Mouse (Mus musculus) frontal cortex, adult (tissue): Measurements from ENCODE around the gene Adamts4.
"Not testable (repeated sequence)": the region's sequence is repeated elsewhere in the genome, so short reads cannot be mapped to it uniquely, and the experiment has no call there.

Source experiments
- ATAC-seq: cut with Nextera tagmentation; 2 replicates; pipeline ENCODE4 v1.9.2; 2017; ENCODE audit warnings: mild to moderate bottlenecking, moderate library complexity, mixed read lengths; ENCODE audit not compliant: low TSS enrichment

Gene Adamts4

DNA sequence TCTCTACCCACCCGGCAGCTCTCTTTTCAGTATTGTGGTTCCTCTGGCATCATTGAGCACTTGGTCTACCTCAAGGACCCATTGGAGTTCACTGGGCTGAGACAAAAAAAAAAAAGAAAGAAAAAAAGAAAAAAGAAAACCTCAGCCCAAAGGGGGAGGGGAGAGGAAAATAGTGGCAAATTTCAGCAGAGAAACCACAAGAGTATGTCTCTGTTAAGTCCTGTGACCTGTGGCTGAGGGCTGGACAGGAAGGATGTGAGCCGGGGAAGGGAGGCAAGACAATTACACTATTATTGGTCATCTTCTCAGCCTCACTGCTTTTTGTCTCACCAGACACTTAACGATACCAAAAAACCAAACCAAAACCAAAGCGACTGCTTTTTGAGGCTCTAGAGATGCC is 18.4 kb upstream of the Adamts4 start:
- no peak for ATAC-seq

DNA sequence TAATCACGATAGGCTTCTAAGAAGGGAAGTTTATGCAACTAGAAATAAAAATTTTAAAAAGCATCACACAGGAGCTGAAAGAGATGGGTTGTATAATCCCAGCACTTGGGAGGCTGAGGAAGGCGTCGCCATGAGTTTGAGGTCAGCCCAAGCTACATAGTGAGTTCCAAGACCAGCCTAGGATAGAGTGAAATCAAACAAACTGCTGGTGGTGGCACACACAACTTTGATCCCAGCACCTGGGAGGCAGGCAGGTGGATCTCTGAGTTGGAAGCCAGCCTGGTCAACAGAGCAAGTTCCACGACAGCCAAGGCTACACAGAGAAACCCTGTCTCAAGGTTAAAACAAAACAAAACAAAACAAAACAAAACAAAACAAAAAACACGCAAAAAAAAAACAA is 17.9 kb upstream of the Adamts4 start:
- no peak for ATAC-seq

DNA sequence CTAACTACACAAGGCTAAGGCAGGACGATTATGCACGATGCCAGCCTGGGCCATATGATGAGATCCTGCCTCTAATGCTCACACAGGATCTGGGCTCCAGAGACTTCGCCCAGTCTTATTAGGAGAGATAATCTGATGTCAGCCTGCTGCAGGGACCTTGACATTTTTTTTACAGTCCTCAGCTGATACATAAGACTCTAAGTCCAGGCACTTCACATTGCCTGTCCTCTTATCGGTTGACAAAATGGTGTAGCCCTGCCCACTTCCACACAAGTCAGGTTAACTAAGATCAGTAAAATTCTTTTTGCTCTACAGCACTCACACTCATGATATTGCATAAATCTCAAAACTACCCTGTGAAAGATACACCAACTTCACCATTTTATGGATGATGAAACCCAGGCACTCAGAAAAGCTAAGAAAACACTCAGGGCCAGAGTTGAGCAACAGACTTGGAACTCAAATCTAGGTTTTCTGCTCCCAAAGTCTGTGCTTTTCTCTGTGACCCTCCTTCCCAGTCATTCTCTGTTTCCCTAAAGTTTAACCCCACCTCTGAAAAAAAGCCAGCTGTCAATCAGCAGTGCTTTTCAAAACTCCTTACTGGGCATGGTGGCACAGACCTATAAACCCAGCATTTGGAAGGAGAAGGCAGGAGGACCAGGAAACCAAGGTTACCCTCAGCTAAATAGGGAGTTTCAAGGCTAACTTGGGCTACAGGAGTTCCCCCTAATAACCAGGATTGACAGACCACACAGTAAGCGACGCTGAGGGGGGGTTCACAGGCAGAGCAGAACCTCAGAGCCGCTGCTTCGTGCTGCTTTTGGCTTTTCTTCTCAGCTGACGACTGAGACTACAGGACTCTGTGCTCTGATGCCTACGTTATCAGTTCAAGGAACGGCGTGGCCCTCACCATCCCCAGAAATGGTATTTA is 17.2 kb upstream of the Adamts4 start:
- no peak for ATAC-seq

DNA sequence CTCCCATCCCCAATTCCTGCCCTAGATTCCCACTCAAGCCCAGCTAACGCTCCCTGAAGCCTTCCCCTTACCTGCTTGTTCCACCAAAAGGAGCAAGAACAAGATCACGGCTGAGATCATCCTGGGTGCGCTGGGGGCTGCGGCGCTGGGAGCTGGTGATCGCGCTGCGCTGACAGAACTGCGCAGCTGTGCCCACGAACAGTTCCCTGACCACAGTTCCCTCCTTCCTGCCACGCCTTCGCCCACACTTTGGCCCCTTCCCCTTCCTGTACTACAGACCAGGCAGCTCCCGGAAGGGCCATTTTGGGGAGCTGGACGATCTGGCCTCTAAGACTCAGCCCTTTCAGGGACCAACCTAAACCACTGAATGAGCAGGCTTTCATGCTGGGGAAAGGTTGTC is 16.1 kb upstream of the Adamts4 start, which contains the start of gene Fcer1g:
Gene Fcer1g, minus strand, starts transcription at position 240 of the 400 bp plus-strand sequence.
- ATAC-seq = no peak

DNA sequence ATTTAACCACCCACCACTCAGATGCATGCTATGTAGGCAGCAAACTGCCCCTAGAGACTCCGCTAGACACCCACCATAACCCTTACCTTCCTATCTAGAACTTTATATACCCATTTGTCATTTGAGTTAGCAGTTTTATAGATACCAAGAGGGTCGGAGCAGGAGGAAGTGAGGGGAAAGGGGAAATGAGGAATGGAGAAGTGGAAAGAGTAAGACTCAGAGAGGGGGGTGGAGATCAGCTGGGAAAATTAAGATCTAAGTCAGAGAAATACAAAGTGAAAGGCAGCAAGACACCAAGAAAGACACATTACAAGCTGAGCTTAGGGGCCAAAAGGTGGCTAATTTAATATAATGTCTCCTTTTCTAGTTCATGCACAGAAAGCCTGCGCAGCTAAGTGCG is 15.7 kb upstream of the Adamts4 start:
- ATAC-seq = no peak

DNA sequence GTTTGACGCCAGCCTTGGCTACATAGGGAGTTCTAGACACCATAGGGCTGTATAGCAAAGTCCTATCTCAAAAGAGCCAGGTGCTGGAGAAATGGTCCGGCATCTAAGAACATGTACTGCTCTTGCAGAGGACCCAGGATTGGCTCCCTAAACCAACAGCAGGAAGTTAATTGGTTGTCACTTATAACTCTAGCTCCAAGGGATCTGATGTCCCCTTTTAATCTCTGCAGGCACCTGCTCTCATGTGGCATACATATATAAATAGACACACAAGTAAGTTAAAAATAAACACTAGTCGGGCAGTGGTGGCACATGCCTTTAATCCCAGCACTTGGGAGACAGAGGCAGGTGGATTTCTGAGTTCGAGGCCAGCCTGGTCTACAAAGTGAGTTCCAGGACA is 14.4 kb upstream of the Adamts4 start:
- no peak for ATAC-seq

DNA sequence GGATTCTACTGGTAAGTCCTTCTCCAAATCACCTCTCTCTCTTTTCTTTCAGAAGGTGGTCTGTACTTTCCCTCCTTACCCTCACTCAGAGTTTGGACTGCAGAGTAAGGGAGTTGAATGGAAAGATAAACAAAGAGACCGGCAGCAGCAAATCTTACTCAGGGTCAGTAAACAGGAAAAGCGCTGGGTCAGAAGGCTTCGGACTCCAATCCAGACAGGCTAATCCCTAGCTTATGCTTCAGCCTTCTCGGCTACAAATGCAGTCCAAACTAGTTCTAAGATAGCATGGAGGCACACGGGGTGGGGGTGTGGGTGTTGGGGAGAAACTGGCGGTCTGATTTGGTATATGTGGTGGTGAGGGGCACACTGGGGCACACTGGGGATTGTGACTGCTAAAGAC is 12.8 kb upstream of the Adamts4 start:
- ATAC-seq = no peak

DNA sequence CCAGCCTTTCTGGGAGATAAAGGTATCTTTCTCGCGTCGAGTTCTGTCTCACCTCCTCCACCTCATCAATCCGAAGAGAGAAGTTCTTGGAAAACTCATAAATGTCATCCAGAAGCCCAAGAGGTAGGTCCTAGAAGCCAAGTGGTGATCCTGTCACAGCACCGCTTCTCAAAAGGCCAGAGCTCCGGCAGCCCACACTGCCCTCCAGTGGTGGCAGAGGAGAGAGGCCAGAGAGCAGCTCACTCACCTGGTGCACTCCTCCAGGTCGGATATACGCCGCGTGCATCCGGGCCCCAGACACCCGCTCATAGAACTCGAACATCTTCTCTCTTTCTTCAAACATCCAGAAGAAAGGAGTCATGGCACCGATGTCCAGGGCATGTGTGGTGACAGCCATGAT is 11.8 kb upstream of the Adamts4 start:
- peak; percentile 56; the same call in 1 of the 2 replicates for ATAC-seq

DNA sequence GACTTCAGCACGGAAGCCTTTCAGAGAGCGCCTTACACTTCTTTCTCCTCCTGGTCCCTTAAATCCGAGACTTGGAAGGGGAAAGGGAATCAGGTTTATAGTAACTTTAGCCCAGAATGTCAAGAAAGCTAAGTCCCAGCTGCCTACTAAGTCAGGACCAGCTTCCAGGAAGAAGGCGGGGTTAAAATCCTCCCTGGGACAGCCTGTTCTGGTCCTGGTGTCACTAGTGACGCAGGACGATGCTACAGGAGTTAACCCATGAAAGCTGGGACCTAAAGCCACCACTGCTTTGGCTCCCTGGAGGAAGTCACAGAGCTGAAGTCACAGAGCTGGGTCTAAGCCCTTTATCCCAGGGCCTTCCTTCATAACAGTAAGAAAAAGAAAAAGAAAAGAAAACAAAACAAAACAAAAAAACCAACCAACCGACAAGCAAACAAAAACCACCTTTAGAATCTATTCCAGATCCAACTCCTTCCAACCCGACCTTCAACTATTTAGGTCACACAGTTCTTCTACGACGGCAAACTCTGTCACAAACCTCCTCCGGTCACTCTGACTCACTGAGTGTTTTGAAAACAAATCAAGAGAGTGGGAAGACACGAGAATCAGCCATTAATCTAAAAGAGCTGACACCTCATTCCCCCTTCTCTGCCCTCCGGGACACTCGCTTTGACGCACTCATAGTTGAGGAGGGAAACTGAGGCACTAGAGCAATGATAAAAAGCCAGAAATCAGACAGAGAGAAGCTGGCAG is 10.1 kb upstream of the Adamts4 start:
- no peak for ATAC-seq

DNA sequence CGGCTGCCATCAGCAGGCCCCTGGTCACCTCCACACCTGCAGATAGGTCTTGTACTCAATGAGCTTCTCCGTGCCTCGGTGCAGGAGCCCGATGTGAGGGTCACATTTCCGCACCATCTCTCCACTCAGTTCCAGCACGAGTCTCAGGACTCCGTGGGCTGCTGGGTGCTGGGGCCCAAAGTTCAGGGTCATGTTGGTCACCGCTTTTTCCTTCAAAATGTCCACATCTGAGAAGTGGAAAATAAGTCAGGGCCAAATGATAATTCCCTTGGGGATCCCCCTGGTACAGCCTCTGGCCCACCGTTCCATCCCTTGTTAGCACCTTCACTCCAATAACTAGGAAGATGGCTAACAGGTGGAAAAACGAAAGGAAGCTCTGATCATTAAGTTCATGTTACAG is 9.3 kb upstream of the Adamts4 start:
- ATAC-seq = no peak

DNA sequence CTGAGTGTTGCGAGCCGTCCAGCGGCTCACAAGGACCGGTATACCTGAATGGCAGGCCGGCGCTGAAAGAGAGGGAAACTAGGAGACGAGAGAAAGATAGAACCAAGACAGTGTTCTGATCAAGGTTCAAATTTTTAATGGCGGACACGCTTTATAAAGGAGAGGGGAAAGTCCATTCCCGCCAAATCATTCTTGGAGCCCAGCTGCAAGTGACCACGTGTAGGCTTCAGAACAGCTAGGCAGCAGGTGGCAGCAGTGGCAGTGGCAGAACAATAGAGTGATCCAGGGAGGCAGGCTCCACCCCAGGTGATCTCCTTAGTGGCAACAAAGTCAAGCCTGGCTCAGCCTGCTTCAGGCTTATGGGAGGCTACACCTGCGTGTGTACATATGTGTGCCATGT is 8.3 kb upstream of the Adamts4 start:
- not testable (repeated sequence) for ATAC-seq

DNA sequence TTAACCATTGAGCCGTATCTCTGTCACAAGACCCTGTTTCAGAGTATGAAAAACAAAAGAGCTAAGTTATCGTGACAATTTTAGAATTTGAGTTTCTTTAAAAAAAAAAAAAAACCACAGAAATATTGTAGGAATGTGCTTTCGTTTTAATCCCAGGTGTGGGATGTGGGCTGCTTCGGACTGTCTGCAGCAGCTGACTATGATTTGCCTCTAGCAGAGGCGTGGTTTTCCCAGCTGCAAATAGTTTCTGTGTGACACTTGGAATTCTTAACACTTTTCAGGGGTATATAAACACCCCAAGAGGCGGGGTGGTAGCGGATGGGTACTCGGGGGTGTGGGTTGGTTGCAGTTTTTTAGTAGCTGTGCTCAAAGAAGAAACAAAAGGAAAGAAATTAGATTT is 4.9 kb upstream of the Adamts4 start:
- no peak for ATAC-seq

DNA sequence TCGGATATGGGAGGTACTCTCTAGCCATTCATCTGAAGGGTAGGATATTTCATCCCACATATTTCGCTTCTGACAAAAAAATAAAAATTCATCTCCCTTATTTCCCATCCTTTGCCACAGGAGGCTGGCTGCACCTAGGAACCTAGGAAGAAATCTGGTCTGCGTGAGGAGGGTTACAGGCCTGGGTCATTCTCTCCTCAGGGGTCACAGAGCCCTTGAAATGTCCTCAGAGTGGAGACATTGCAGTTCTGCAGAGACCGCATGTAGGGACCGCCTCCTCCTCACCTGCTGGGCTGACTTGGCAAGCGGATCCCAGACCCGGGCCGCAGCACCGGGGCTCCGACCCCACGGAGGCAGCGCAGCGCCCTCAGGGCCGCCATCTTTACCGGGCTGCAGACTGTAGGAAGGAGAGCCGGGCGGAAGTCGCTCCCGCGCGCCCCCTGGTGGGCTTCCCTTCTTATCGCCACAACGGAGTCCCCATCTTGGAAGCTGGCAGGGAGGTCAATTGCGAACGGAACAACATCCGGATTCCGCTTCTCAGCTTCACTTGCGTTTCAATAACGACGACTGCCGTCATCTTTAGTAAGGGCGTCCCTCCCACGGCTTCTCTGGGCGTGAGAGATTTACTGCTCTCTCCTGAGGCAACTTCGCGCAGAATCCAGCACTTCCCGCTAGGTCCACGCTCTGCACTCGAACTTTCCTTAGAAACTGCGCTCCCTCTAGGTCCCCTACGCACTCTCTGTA is 3.3 kb upstream of the Adamts4 start:
- ATAC-seq = peak; percentile 89

DNA sequence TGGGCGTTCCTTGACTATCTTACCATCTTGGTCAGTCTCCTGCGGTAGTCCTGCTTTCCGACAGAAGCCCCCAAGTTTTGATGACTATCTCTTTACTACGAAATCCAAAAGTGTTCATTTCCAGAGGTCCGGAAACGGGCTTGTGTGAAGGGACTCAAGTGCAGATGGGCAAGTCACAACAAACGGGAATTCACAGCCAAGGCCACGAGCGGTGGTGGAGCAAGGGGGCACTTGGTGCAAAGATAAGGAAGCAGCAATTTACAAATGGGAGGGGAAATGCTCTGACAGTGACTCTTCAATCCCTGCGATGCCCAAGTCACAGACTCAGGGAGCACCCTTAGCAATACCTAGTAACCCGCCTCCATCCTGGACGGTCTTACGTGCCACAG is 2.8 kb upstream of the Adamts4 start:
- no peak for ATAC-seq

DNA sequence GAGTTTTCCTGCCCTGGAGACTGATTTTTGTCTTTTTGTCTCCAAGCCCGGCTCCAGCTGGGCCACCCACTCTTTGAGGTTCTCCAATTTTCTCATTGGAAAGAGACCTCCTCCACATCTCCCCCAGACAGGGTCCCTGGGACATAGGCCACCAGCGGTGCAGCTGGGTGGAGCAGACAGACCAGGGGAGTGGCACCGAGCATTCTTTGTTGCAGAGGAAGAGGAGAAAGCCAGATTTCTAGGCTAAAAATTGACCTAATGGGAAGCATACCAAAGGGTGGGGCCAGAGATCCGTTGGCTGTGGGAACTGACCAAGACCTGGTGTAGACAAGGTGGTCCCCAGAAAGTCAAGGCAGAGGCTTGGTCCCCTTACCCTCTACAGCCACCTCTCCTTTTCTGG is 2.3 kb upstream of the Adamts4 start:
- ATAC-seq = no peak

DNA sequence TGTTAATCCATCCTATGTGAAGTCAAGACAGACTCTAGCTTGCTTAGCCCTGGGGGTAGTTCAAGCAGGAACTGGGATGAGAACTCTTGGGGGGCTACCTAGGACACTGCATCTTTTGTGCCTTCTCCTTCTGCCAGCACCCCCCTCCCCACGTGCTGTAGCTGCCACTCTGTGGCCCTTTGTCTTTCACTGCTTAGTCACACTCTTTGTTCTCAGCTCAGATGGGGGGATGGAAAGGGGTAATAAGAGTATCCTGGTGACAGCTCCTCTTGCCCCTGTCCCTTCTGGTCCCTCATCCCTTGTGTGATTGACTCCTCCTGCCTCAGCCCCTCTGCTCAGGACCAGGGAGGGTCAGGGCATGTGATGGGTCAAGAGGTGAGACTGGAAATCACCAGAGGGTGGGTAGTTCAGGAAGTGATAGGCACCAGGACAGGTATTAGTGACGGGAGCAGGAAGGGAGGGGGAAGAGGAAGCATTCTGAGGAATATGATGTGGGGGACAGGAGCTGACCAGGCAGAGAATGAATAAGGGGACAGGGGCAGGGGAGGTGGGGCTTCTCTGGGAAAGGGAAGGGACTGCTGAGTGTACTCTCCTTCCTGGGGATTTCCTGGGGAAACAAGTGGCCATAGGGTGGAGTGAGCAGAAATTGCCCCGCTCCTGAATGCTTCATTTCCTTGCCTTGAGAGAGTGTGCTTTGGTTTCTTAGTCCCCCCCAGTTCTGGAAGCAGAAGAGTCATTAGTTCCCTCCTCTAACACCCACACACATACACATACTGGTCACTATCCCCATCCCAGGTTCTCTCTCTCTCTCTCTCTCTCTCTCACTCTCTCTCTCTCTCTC is 1.6 kb upstream of the Adamts4 start:
- 0 out of 2 replicates have a peak, but pooled peaks have one; percentile 5 for ATAC-seq

DNA sequence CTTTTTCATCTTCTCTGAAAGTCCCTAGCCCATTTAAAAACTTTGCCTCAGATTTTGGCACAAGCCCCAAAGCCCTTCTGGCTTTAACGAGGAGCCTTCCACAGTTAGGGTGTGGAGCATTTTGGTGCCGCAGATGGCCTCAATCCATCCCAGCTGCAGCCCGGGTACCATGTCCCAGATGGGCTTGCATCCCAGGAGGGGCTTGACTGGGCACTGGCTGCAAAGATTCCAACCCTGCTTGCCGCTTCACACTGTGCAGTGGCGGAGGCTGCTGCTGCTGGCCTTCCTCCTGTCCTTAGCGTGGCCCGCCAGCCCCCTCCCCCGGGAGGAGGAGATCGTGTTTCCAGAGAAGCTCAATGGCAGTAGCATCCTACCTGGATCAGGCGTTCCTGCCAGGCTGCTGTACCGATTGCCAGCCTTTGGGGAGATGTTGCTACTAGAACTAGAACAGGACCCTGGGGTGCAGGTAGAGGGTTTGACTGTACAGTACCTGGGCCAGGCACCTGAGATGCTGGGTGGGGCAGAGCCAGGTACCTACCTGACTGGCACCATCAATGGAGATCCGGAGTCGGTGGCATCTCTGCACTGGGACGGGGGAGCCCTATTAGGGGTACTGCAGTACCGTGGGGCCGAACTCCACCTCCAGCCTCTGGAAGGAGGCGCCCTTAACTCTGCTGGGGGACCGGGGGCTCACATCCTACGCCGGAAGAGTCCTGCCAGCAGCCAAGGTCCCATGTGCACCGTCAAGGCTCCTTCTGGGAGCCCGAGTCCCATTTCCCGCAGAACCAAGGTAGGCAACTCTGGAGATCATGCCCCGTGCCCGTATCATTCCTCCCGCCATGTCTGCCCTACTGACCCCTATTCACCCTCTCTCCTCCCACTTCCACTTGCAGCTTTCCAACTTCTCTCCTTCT is 716 bp downstream of the Adamts4 start, which contains the start of gene Ndufs2:
Gene Ndufs2, minus strand, starts transcription at position 709 of the 914 bp plus-strand sequence.
- ATAC-seq = peak; percentile 3; the same call in 1 of the 2 replicates

DNA sequence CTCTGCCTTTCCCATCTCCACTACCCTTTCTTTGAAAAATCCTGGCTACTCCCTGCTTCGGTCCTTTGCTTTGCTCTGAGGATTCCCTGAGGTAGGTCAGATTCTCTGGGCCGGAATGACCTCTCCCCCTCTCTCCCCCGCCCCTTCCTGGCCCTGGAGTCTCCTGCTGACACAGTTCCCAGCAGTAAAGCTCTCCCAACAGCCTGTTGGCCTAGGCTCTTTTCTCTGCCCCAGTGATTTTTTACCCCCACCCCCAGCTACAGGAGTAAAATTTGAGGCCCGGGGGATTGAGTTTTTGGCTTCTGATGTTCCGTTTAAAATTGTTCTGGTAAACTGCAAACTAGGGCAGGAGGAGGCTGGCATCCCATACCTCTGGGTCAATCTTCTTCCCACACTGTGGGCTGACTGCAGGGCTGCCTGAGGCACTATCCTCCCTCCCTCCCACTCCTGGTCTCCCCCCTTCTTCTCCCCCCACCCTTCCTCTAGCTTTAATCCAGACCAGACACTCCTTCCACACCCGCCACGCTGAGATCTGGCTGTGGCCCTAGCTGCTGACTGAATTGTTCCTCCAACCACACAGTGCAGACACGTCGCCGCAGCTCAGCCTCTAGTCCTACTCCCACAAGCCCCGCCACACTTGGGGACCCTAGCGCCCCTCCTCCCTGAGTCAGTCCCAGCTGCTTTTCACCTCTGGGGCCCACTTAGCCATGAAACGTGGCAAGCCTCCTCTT is 1.5 kb downstream of the Adamts4 start:
- ATAC-seq = no peak

DNA sequence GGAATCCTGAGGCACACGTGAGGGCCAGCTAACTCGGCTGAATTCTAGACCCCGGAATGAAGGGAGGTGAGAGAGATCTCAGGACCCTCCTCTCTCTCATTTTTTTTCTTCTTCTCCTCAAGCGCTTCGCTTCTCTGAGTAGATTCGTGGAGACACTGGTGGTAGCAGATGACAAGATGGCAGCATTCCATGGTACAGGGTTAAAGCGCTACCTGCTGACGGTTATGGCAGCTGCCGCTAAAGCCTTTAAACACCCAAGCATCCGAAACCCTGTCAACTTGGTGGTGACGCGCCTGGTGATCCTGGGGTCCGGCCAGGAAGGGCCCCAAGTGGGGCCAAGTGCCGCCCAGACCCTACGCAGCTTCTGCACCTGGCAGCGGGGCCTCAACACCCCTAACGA is 2.2 kb downstream of the Adamts4 start:
- no peak for ATAC-seq
